Mouse (Mus musculus) hindbrain, embryonic 14.5 days (tissue): ENCODE measurements at regions not wholly inside any gene's neighbourhood (a gene's known extent, or its start where the extent isn't known, plus 50 kb on each side); places are given as distances from the start of the nearest gene placed in this dataset.

Source experiments
- ATAC-seq: fragments of 200-750 bp; cut with Nextera tagmentation; 2 replicates; pipeline ENCODE4 v1.8.0; 2017; ENCODE audit warnings: moderate number of reproducible peaks, mild to moderate bottlenecking, moderate TSS enrichment, moderate library complexity; ENCODE audit not compliant: low FRiP score
- DNase-seq: peaks from one replicate; pipeline ENCODE4 v3.0.0-alpha.2; 2015; ENCODE audit warnings: low spot score
- H3K27ac ChIP-seq: fragments of 300-500 bp; sonication (generic); 2 replicates; pipeline ENCODE4 v1.5.1; 2014; ENCODE audit warnings: mild to moderate bottlenecking, moderate library complexity
- H3K27me3 ChIP-seq: fragments of 300-500 bp; sonication (generic); 2 replicates; pipeline ENCODE4 v1.6.1; 2014; ENCODE audit warnings: mild to moderate bottlenecking, low read length, mixed read lengths; ENCODE audit not compliant: control insufficient read depth, insufficient read depth
- H3K36me3 ChIP-seq: fragments of 300-500 bp; sonication (generic); replicated peaks from 2 replicates; pipeline ENCODE4 v1.6.1; 2014; ENCODE audit not compliant: control insufficient read depth, insufficient read depth
- H3K4me1 ChIP-seq: fragments of 300-500 bp; sonication (generic); replicated peaks from 2 replicates; pipeline ENCODE4 v1.6.1; 2014; ENCODE audit warnings: antibody characterized with exemption, low read length, mixed read lengths; ENCODE audit not compliant: control insufficient read depth, insufficient read depth
- H3K4me2 ChIP-seq: fragments of 300-500 bp; sonication (generic); replicated peaks from 2 replicates; pipeline ENCODE4 v1.6.1; 2014; ENCODE audit warnings: mild to moderate bottlenecking, moderate library complexity
- H3K4me3 ChIP-seq: fragments of 300-500 bp; sonication (generic); replicated peaks from 2 replicates; pipeline ENCODE4 v1.5.1; 2014; ENCODE audit warnings: mild to moderate bottlenecking, low read length
- H3K9ac ChIP-seq: fragments of 300-500 bp; sonication (generic); 2 replicates; pipeline ENCODE4 v1.6.1; 2014
- H3K9me3 ChIP-seq: fragments of 300-500 bp; sonication (generic); 2 replicates; pipeline ENCODE4 v1.6.1; 2016; ENCODE audit warnings: low read length; ENCODE audit not compliant: control insufficient read depth
- whole genome bisulfite sequencing: fragments of 180-500 bp; shearing (Covaris S2); extraction: QIAGEN DNeasy Blood & Tissue Kit; methylation state at CpG from one replicate; pipeline ENCODE4 v1.1.7; 2014; 5-methylcytosine and 5-hydroxymethylcytosine counted together

DNA sequence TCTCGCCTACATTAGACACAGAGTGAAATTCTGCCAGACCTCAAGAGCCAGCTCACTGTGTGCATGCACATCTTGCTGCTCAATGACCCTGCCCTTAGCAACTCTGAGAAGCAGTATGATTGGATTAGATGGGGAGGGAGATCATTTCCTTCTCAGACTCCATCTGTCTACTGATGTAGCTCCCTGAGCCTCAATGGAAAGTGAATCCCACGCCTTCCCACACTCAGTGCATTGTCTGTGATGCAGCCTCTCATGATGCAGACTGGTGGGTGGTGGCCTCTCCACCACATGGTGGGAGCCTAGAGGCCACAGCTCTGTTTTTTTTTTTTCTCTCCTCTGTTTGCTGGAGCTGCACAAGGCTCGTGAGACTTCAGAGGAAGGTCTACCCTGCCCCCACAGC is 447.1 kb upstream of the Zmiz1 start:
- no peak for DNase-seq
- Histone ChIP-seq H3K27ac (no peak overlapping the region), H3K27me3 (no peaks in the 10 kb centered on the region), H3K4me3 (no peak overlapping the region), H3K4me1 (peaks cover 22% of the 10 kb centered on the region), H3K4me2 (no peak overlapping the region), H3K36me3 (no peaks in the 10 kb centered on the region), H3K9ac (no peak overlapping the region), H3K9me3 (no peaks in the 10 kb centered on the region)
- 71% methylated on average over 3 of the region's 3 CpGs for WGBS
- no peak for ATAC-seq

DNA sequence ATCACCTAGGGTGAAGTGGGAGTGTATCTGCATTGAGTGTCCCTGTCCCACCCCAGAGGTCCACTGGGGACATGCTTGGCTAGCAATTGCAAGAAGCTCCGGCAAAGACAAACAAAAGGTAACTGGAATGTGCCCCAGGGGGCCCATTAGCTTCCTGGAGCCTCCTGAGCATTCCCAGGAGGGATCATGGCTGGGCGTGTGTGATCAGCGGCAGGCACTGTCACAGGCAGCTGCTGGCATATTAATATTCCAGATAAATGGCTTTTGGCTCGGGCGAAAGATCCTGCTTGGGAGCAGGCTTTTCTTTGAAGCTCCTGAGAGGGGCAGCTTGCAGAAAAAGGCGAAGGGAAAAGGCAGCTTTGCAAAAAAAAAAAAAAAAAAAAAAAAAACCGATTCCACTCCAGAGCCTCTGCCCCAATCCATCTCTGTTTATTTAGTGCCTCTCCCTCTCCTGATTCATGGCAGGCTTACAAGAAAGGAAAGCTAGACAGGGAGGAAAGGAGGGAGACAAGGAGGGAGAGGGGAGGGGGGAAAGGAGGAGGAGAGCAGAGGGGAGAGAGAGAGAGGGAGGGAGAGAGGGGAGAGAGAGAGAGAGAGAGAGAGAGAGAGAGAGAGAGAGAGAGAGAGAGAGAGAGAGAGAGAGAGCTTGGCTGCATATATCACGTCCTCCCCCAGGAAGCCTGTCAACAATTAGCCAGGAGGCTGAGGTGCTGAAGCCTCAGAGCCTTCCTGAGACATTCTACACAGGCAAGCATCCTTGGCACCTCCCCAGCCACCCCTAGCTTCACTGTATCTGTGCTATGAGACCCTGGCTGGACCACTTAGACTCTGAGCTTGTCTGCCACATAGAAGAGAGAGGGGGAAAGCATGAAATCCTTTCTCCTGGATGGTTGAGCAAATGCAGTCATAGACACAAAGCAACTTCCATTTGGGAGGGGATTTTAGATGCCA is 443.4 kb upstream of the Zmiz1 start:
- WGBS: 2% methylated on average over 8 of the region's 8 CpGs
- no peaks in the 10 kb centered on the region for H3K9me3 ChIP-seq
- H3K27ac ChIP-seq: peak overlapping the region; percentile 95
- peak; percentile 80 for ATAC-seq
- H3K9ac ChIP-seq: peak overlapping the region; percentile 51
- peak overlapping the region; percentile 25 for H3K4me2 ChIP-seq
- no peaks in the 10 kb centered on the region for H3K27me3 ChIP-seq
- peak; percentile 70 for DNase-seq
- peaks cover 22% of the 10 kb centered on the region for H3K4me1 ChIP-seq
- H3K36me3 ChIP-seq: no peaks in the 10 kb centered on the region
- H3K4me3 ChIP-seq: no peak overlapping the region

DNA sequence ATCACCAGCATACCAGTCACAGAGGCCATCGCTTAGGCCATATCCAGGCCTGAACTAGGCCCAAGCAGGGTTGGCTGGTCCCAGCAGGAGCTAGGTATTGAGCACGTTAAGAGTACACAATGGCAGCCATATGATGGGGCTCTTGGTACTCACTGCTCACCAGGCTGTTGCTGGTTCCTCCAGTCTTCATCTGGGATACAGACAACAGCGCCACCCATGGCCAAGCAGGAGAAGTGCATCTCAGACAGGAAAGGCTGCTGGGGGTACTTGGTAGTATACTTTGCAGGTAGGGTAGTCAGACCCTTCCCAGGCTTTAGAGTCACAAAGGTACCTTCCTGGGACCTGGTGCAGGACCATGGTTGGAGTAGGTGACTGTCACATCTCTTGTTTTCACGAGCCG is 441.1 kb upstream of the Zmiz1 start:
- Histone ChIP-seq H3K36me3 (no peaks in the 10 kb centered on the region), H3K9me3 (no peaks in the 10 kb centered on the region), H3K4me2 (no peak overlapping the region), H3K27ac (peak overlapping the region; percentile 95; the same call in 1 of the 2 replicates), H3K9ac (no peak overlapping the region), H3K4me3 (no peak overlapping the region), H3K27me3 (no peaks in the 10 kb centered on the region), H3K4me1 (peaks cover 22% of the 10 kb centered on the region)
- 71% methylated on average over 5 of the region's 5 CpGs for WGBS
- ATAC-seq (no peak), DNase-seq (no peak)

DNA sequence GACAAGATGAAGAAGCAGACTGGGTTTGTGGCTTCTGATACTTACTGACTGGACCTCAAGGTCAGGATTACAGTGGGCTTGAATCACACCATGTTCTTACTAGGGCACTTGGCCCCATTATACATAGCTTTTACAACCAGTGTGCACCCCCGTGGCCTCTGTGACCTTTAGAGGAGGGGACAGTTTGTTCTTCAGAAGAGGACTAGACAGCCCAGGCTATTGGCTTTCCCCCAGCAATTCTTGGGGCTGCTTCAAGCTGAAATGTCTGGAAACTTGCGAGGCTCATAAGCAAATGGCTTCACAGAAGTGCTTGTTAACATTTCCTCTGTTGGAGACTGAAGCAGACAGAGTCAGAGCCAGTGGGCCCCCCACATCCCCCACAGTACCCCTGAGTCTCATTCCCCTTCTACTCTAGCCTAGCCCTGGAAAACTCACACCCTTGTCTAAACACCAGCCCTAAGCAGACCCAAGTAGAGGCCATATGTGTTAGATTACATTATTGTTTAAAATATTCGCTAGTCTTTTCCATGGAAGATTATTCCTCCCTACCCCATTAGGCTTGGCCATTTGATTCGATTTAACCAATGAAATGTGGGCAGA is 439.6 kb upstream of the Zmiz1 start:
- DNase-seq (no peak), ATAC-seq (no peak)
- 80% methylated on average over 4 of the region's 4 CpGs for WGBS
- Histone ChIP-seq H3K9ac (no peak overlapping the region), H3K4me2 (no peak overlapping the region), H3K27me3 (no peaks in the 10 kb centered on the region), H3K9me3 (no peaks in the 10 kb centered on the region), H3K4me3 (no peak overlapping the region), H3K4me1 (peaks cover 22% of the 10 kb centered on the region), H3K36me3 (no peaks in the 10 kb centered on the region), H3K27ac (no peak overlapping the region; the same call in 1 of the 2 replicates)

DNA sequence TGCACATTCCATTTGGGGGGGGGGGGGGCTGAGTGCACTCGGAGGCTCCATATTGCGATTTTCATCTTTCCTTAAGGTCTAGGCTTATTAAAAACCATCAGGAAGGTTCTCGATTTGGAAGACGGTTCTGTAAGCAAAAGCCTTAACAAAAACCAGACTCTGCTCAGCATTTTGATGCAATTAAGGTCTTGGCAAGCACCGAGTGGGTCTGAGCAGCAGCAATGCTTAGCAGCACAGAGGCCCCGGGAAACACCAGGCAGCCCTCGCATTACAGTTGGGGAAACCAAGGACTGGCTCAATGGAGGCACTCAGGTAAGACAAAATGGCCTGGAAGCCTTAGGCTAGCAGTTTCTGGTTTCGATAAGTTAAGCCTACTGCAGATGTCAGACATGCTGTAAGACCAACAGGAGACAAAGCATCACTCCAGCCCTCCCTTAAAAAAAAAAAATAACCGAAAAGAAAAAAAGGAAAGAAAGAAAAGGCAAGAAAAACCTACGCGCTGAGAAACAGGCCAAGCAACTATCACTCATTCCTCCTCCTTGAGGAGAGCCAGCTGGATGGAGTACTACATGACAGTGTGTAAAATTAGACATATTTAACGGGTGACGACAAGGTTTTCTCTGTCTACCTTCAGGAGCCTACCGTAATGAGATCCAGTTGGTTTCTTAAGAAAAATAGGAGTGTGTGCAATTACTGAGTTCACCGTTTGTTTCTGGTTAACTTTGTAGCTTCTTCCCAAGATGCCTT is 436.3 kb upstream of the Zmiz1 start:
- H3K4me1 ChIP-seq: no peaks in the 10 kb centered on the region
- WGBS: 85% methylated on average over 15 of the region's 15 CpGs
- DNase-seq (no peak), ATAC-seq (no peak)
- H3K9ac ChIP-seq: no peak overlapping the region
- H3K36me3 ChIP-seq: no peaks in the 10 kb centered on the region
- H3K9me3 ChIP-seq: no peaks in the 10 kb centered on the region
- H3K4me3 ChIP-seq: no peak overlapping the region
- no peak overlapping the region for H3K27ac ChIP-seq
- H3K27me3 ChIP-seq: no peaks in the 10 kb centered on the region
- H3K4me2 ChIP-seq: no peak overlapping the region

DNA sequence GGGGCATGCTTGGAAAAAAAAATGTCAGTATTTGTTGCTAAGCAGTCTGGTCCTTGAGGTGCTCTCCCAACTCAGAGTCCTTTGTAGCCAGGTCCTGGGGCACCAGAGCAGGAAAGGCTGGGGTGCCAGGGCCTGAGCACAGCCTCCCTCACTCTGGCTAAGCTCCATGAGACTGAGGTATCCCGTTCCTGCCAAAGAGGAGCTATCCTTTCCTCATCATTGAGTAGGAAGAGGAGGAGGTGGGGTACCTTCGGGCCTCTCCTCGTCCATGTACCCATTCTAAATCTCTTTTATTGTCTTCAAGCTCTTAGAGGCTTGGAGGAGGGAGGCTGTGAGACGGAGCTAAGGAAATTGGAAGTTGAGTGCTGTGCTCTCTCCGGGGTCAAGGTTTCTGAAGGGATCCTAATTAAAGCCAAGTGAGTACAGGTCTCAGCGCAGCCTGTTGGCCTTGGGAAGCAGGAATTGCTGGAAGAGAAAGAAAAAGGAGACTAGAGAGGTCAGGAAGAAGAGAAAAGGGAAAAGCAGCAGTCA is 435.6 kb upstream of the Zmiz1 start:
- DNase-seq: no peak

DNA sequence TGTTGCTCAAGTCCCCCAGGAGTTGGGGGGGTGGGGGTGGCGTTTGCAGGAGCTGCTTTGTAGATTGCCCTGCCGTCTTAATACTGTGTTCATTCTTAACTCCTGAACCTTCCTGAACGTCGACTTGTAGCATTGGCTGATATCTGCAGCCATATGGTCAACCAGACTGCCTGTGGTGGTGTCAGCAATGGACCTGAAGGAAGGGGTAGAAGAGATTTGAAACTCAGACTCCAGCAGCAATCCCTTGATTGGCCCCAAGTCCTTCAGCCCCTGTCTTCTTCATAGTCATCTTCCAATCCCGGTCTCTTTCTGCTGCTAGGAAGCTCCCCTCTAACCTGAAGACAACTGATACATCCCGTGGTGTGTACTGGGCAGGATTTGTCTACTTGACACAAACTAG is 433.9 kb upstream of the Zmiz1 start:
- Histone ChIP-seq H3K4me2 (no peak overlapping the region), H3K27ac (no peak overlapping the region), H3K4me1 (0 out of 2 replicates have a peak, but pooled peaks cover 3% of the 10 kb centered on the region), H3K27me3 (no peaks in the 10 kb centered on the region), H3K36me3 (no peaks in the 10 kb centered on the region), H3K4me3 (no peak overlapping the region), H3K9ac (no peak overlapping the region), H3K9me3 (no peaks in the 10 kb centered on the region)
- WGBS: 88% methylated on average over 6 of the region's 6 CpGs
- ATAC-seq: no peak
- DNase-seq: no peak

More for the DNA sequence above, 435.6 kb upstream of the Zmiz1 start:
- WGBS: 80% methylated on average over 6 of the region's 6 CpGs
- Histone ChIP-seq H3K9ac (no peak overlapping the region), H3K4me2 (no peak overlapping the region), H3K9me3 (no peaks in the 10 kb centered on the region), H3K36me3 (no peaks in the 10 kb centered on the region), H3K4me1 (no peaks in the 10 kb centered on the region), H3K27me3 (no peaks in the 10 kb centered on the region), H3K27ac (no peak overlapping the region), H3K4me3 (no peak overlapping the region)
- no peak for ATAC-seq

DNA sequence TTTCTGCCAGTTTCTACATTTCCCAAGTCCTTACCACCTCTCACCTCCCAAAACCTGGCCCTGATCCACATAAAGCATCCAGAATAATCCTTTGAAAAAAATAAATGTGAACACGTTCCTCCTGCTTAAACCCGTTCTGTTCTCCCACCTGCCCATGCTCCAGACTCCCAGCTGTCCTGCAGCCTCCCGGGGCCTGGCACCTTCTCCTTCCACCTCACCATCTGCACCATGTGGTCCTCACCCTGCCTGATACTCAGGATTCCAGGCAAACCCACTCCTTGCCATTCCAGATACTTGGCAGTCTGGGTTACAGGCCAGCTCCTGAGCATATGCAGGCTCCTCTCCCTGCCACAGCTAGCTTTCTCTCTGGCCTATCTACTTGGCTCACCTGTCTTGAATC is 431.9 kb upstream of the Zmiz1 start:
- Histone ChIP-seq H3K9me3 (no peaks in the 10 kb centered on the region), H3K4me3 (no peak overlapping the region), H3K4me2 (no peak overlapping the region), H3K4me1 (peaks cover 8% of the 10 kb centered on the region; the same call in 1 of the 2 replicates), H3K9ac (no peak overlapping the region), H3K27ac (no peak overlapping the region), H3K27me3 (no peaks in the 10 kb centered on the region), H3K36me3 (no peaks in the 10 kb centered on the region)
- ATAC-seq (no peak), DNase-seq (no peak)
- WGBS: 87% methylated on average over 3 of the region's 3 CpGs

DNA sequence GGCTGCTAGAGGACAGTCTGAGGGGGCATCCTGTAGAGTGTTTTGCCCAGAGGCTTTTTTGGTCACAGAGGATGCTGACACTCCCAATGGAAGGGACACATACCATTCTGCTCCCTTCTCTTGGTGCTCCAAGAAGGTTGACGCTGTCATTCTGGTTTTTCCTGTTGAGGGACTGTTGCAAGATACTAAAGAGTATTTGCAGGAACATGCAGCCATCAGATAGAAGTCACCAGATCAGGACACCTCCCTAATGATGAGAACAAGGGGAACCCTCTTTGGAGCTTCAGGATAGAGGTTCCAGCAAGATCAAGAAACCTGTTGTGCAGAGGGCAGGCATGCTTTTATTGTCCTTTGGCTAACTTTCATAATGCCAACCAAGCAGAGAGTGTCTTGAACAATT is 431.1 kb upstream of the Zmiz1 start:
- peaks cover 8% of the 10 kb centered on the region; the same call in 1 of the 2 replicates for H3K4me1 ChIP-seq
- no peak overlapping the region for H3K4me2 ChIP-seq
- DNase-seq (no peak), ATAC-seq (no peak)
- no peak overlapping the region for H3K4me3 ChIP-seq
- no peak overlapping the region for H3K27ac ChIP-seq
- no peaks in the 10 kb centered on the region for H3K9me3 ChIP-seq
- no peaks in the 10 kb centered on the region for H3K36me3 ChIP-seq
- no peak overlapping the region for H3K9ac ChIP-seq
- WGBS: 97% methylated on average over 1 of the region's 1 CpGs
- no peaks in the 10 kb centered on the region for H3K27me3 ChIP-seq
